Mouse (Mus musculus) forebrain, embryonic 14.5 days (tissue): Measurements from ENCODE around the gene Lgr5. TPM values are rescaled to one million over a fixed set of nuclear protein-coding genes. Genes with fewer than 3 reads are reported as not detected.

Source experiments
- ATAC-seq: fragments of 200-750 bp; cut with Nextera tagmentation; 2 replicates; pipeline ENCODE4 v1.8.0; 2017; ENCODE audit warnings: mild to moderate bottlenecking, moderate library complexity
- DNase-seq: peaks from one replicate; pipeline ENCODE4 v3.0.0-alpha.2; 2015; ENCODE audit warnings: low spot score
- H3K27ac ChIP-seq: fragments of 300-500 bp; sonication (generic); 2 replicates; pipeline ENCODE4 v1.5.1; 2014; ENCODE audit warnings: low read depth, mild to moderate bottlenecking, control low read depth, low read length, moderate library complexity
- H3K27me3 ChIP-seq: fragments of 300-500 bp; sonication (generic); replicated peaks from 2 replicates; pipeline ENCODE4 v1.6.1; 2014; ENCODE audit warnings: low read length, control low read depth, mixed read lengths; ENCODE audit not compliant: control insufficient read depth, insufficient read depth
- H3K36me3 ChIP-seq: fragments of 300-500 bp; sonication (generic); 2 replicates; pipeline ENCODE4 v1.6.1; 2014; ENCODE audit warnings: low read length, control low read depth; ENCODE audit not compliant: control insufficient read depth, insufficient read depth
- H3K4me1 ChIP-seq: fragments of 300-500 bp; sonication (generic); 2 replicates; pipeline ENCODE4 v1.6.1; 2014; ENCODE audit warnings: antibody characterized with exemption, low read length, control low read depth; ENCODE audit not compliant: control insufficient read depth, insufficient read depth
- H3K4me2 ChIP-seq: fragments of 300-500 bp; sonication (generic); 2 replicates; pipeline ENCODE4 v1.6.1; 2014; ENCODE audit warnings: mild to moderate bottlenecking, control low read depth, low read length
- H3K4me3 ChIP-seq: fragments of 300-500 bp; sonication (generic); 2 replicates; pipeline ENCODE4 v1.5.1; 2014; ENCODE audit warnings: low read depth, low read length, control low read depth
- H3K9ac ChIP-seq: fragments of 300-500 bp; sonication (generic); 2 replicates; pipeline ENCODE4 v1.6.1; 2014; ENCODE audit warnings: mild to moderate bottlenecking, low read length, control low read depth, moderate library complexity
- H3K9me3 ChIP-seq: fragments of 300-500 bp; sonication (generic); replicated peaks from 2 replicates; pipeline ENCODE4 v1.6.1; 2016; ENCODE audit warnings: low read length, control low read depth, mixed read lengths; ENCODE audit not compliant: control insufficient read depth
- WGBS: fragments of 180-500 bp; shearing (Covaris S2); extraction: QIAGEN DNeasy Blood & Tissue Kit; methylation state at CpG from one replicate; pipeline ENCODE4 v1.1.7; 2014; 5-methylcytosine and 5-hydroxymethylcytosine counted together
- polyA plus RNA-seq: library from polyadenylated mRNA; unstranded; fragments of >200 nt; fragmentation: Nextera tagmentation; extraction: Ambion mirVana; gene quantifications from 2 replicates; pipeline ENCODE4 v1.2.1, GENCODE M21; 2014

Lgr5 gene
- polyA plus RNA-seq, 1 experiment from 2014 or later: 0.44 TPM

DNA sequence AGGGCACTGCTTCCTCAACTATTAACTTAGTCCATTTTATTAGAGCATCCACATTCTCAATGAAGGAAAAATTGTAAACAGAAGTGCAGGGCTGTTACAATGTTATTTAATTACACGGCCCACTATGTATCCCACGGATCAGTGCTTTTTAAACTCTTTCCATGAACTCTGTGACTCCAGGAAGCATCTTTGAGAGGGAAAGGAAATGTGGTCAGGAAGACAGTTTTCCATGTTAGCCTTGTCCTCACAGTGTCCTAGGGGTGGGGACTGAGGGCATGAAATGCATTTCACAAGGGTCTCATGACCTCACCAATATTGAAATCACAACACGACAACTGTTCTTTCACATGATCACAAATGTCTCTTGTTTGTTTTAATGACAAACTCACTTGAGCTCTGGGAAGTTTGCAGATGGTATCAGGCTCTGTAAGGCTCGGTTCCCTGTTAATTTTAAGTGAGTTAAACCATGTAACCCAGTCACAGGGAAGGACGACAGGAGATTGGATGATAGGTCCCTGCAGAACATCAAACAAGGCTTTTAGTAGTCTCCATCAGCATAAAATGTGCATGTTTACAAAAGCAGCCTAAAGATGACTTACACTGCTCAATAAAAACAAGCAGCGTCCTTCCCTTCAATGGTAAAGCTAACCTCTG is 130.1 kb downstream of the Lgr5 start:
- Histone ChIP-seq H3K9me3 (no peaks in the 10 kb centered on the region), H3K4me1 (no peaks in the 10 kb centered on the region), H3K4me2 (no peak overlapping the region), H3K4me3 (no peak overlapping the region), H3K36me3 (no peaks in the 10 kb centered on the region), H3K27ac (no peak overlapping the region), H3K9ac (no peak overlapping the region), H3K27me3 (peaks cover 15% of the 10 kb centered on the region; the same call in 1 of the 2 replicates)
- ATAC-seq: no peak
- WGBS: 79% methylated on average over 6 of the region's 6 CpGs
- no peak for DNase-seq

DNA sequence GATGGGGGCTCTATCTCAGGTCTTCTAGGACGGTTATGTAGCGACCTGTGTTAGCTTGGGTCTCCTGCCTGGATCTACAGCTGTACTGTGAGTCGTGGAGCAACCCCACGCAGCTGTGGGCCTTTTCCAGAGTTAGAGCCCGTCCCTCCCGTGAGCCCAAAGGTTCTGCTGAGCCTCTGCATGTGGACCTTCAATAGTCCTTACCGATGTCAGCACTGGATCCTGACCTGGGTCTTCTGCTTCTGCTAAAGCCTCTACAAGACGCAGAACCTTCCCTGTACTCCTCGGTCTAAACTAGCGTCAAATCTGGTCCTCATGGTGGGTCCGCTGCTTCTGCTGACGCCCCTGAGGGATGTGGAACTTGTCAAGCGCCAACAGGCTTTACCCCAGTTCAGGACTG is 139.0 kb downstream of the Lgr5 start:
- Histone ChIP-seq H3K4me2 (no peak overlapping the region), H3K9me3 (peaks cover 3% of the 10 kb centered on the region; the same call in 1 of the 2 replicates), H3K27ac (no peak overlapping the region), H3K27me3 (no peaks in the 10 kb centered on the region), H3K36me3 (no peaks in the 10 kb centered on the region), H3K9ac (no peak overlapping the region), H3K4me1 (no peaks in the 10 kb centered on the region), H3K4me3 (no peak overlapping the region)
- ATAC-seq: no peak
- WGBS: 94% methylated on average over 13 of the region's 13 CpGs
- no peak for DNase-seq

DNA sequence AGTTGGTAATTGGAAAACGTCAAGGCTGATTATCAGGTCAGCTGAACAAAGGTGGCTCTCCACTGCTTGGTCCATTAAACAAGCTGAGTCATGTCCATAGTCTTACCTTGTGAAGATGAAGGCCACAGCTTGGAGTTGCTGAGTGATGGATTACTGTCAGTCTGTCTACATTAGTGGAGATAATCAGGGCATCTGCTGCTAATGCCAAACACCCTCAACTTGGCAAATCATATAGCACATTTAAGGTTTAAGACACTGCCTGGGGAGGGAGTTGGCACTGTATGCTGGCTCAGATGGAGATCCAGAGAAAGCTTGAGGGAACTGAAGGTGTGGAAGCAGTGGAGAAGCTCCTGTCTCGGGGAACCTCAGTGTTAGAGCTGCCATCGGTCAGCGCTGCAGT is 150.3 kb downstream of the Lgr5 start:
- peaks cover 15% of the 10 kb centered on the region for H3K36me3 ChIP-seq
- WGBS: 87% methylated on average over 4 of the region's 4 CpGs
- DNase-seq (no peak), ATAC-seq (no peak)
- no peaks in the 10 kb centered on the region for H3K9me3 ChIP-seq
- no peaks in the 10 kb centered on the region for H3K4me1 ChIP-seq
- H3K27ac ChIP-seq: no peak overlapping the region
- no peak overlapping the region for H3K4me3 ChIP-seq
- H3K27me3 ChIP-seq: no peaks in the 10 kb centered on the region
- H3K9ac ChIP-seq: no peak overlapping the region
- H3K4me2 ChIP-seq: no peak overlapping the region

GRCm38 (mm10) chr10:115425351-115425750 is 162.2 kb downstream of the Lgr5 start:
- Histone ChIP-seq H3K9ac (no peak overlapping the region), H3K4me1 (no peaks in the 10 kb centered on the region), H3K36me3 (peaks cover 68% of the 10 kb centered on the region), H3K27me3 (no peaks in the 10 kb centered on the region), H3K4me3 (no peak overlapping the region), H3K4me2 (no peak overlapping the region), H3K9me3 (no peaks in the 10 kb centered on the region), H3K27ac (no peak overlapping the region)
- 39% methylated on average over 2 of the region's 2 CpGs for WGBS
- DNase-seq (peak; percentile 38), ATAC-seq (no peak)

- ATAC-seq (no peak), DNase-seq (no peak)
- WGBS: 90% methylated on average over 4 of the region's 4 CpGs
- Histone ChIP-seq H3K36me3 (peaks cover 65% of the 10 kb centered on the region), H3K9me3 (no peaks in the 10 kb centered on the region), H3K27ac (no peak overlapping the region), H3K4me1 (no peaks in the 10 kb centered on the region), H3K4me3 (no peak overlapping the region), H3K4me2 (no peak overlapping the region), H3K9ac (no peak overlapping the region), H3K27me3 (no peaks in the 10 kb centered on the region)
Measured at GRCm38 (mm10) chr10:115421976-115422375, 165.6 kb downstream of the Lgr5 start.

- Histone ChIP-seq H3K27ac (no peak overlapping the region), H3K9me3 (no peaks in the 10 kb centered on the region), H3K27me3 (no peaks in the 10 kb centered on the region), H3K4me3 (no peak overlapping the region), H3K9ac (no peak overlapping the region), H3K4me1 (no peaks in the 10 kb centered on the region), H3K4me2 (no peak overlapping the region), H3K36me3 (peaks cover 76% of the 10 kb centered on the region)
- DNase-seq: no peak
- WGBS: 89% methylated on average over 3 of the region's 3 CpGs
- no peak for ATAC-seq
Measured at GRCm38 (mm10) chr10:115414056-115414455, 173.5 kb downstream of the Lgr5 start.

- H3K4me2 ChIP-seq: no peak overlapping the region
- peaks cover 76% of the 10 kb centered on the region for H3K36me3 ChIP-seq
- H3K9me3 ChIP-seq: no peaks in the 10 kb centered on the region
- no peak for DNase-seq
- ATAC-seq: no peak
- no peak overlapping the region for H3K9ac ChIP-seq
- WGBS: 87% methylated on average over 2 of the region's 2 CpGs
- no peaks in the 10 kb centered on the region for H3K4me1 ChIP-seq
- H3K27ac ChIP-seq: no peak overlapping the region
- H3K4me3 ChIP-seq: no peak overlapping the region
- H3K27me3 ChIP-seq: no peaks in the 10 kb centered on the region
Measured at GRCm38 (mm10) chr10:115413496-115413895, 174.1 kb downstream of the Lgr5 start.

- Histone ChIP-seq H3K9me3 (no peaks in the 10 kb centered on the region), H3K27ac (no peak overlapping the region), H3K36me3 (peaks cover 73% of the 10 kb centered on the region), H3K9ac (no peak overlapping the region), H3K4me3 (no peak overlapping the region), H3K27me3 (no peaks in the 10 kb centered on the region), H3K4me1 (no peaks in the 10 kb centered on the region), H3K4me2 (no peak overlapping the region)
- 67% methylated on average over 6 of the region's 6 CpGs for WGBS
- DNase-seq (peak; percentile 85), ATAC-seq (peak; percentile 34; the same call in 1 of the 2 replicates)
Measured at GRCm38 (mm10) chr10:115406393-115406792, 181.2 kb downstream of the Lgr5 start.
